Mouse (Mus musculus) hindbrain, embryonic 14.5 days (tissue): ENCODE data around the gene Eya2. TPM values are rescaled to one million over a fixed set of nuclear protein-coding genes. Genes with fewer than 3 reads are reported as not detected.

Source experiments
- ATAC-seq: fragments of 200-750 bp; cut with Nextera tagmentation; 2 replicates; pipeline ENCODE4 v1.8.0; 2017; ENCODE audit warnings: moderate number of reproducible peaks, mild to moderate bottlenecking, moderate TSS enrichment, moderate library complexity; ENCODE audit not compliant: low FRiP score
- DNase-seq: peaks from one replicate; pipeline ENCODE4 v3.0.0-alpha.2; 2015; ENCODE audit warnings: low spot score
- H3K27ac ChIP-seq: fragments of 300-500 bp; sonication (generic); 2 replicates; pipeline ENCODE4 v1.5.1; 2014; ENCODE audit warnings: mild to moderate bottlenecking, moderate library complexity
- H3K27me3 ChIP-seq: fragments of 300-500 bp; sonication (generic); 2 replicates; pipeline ENCODE4 v1.6.1; 2014; ENCODE audit warnings: mild to moderate bottlenecking, low read length, mixed read lengths; ENCODE audit not compliant: control insufficient read depth, insufficient read depth
- H3K36me3 ChIP-seq: fragments of 300-500 bp; sonication (generic); replicated peaks from 2 replicates; pipeline ENCODE4 v1.6.1; 2014; ENCODE audit not compliant: control insufficient read depth, insufficient read depth
- H3K4me1 ChIP-seq: fragments of 300-500 bp; sonication (generic); replicated peaks from 2 replicates; pipeline ENCODE4 v1.6.1; 2014; ENCODE audit warnings: antibody characterized with exemption, low read length, mixed read lengths; ENCODE audit not compliant: control insufficient read depth, insufficient read depth
- H3K4me2 ChIP-seq: fragments of 300-500 bp; sonication (generic); replicated peaks from 2 replicates; pipeline ENCODE4 v1.6.1; 2014; ENCODE audit warnings: mild to moderate bottlenecking, moderate library complexity
- H3K4me3 ChIP-seq: fragments of 300-500 bp; sonication (generic); replicated peaks from 2 replicates; pipeline ENCODE4 v1.5.1; 2014; ENCODE audit warnings: mild to moderate bottlenecking, low read length
- H3K9ac ChIP-seq: fragments of 300-500 bp; sonication (generic); 2 replicates; pipeline ENCODE4 v1.6.1; 2014
- H3K9me3 ChIP-seq: fragments of 300-500 bp; sonication (generic); 2 replicates; pipeline ENCODE4 v1.6.1; 2016; ENCODE audit warnings: low read length; ENCODE audit not compliant: control insufficient read depth
- WGBS: fragments of 180-500 bp; shearing (Covaris S2); extraction: QIAGEN DNeasy Blood & Tissue Kit; methylation state at CpG from one replicate; pipeline ENCODE4 v1.1.7; 2014; 5-methylcytosine and 5-hydroxymethylcytosine counted together
- polyA plus RNA-seq: library from polyadenylated mRNA; unstranded; fragments of >200 nt; fragmentation: Nextera tagmentation; extraction: Ambion mirVana; gene quantifications from 2 replicates; pipeline ENCODE4 v1.2.1, GENCODE M21; 2014

The Eya2 gene
- polyA plus RNA-seq, 1 experiment from 2014 or later: 10.0 TPM

DNA sequence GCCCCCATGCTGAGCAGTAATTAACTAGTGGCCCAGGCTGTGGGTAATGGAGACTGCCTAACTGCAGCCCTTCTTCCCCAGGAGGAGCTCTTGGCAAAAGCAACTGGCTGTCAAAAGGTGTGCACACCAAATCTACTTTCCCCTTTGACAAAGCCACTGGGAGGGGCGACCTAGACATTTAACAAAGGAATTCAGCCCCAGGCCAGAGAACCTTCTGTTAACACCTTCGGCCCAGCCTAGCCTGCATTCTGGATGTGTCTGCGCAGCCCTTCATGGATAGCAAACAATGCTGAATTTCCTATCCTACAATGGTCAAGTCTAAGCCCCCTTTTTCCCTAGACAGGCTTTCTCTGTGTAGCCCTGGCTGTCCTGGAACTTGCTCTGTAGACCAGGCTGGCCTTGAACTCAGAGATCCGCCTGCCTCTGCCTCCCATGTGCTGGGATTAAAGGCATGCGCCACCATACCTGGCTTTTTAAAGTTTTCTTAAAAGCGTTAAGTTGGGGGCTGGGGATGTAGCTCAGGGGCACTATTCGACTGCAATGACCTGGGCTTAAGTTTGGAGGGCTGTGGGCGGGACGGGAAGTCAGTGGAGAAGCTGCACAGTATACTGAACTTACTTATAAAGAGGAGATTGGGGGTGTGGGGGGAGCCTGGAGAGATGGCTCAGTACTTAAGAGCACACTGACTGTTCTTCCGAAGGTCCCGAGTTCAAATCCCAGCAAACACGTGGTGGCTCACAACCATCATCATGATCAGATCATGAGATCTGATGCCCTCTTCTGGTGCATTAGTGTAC is 213.5 kb downstream of the Eya2 start:
- Histone ChIP-seq H3K36me3 (peaks cover 93% of the 10 kb centered on the region), H3K4me2 (no peak overlapping the region), H3K9ac (no peak overlapping the region), H3K9me3 (no peaks in the 10 kb centered on the region), H3K4me1 (no peaks in the 10 kb centered on the region), H3K27ac (no peak overlapping the region), H3K4me3 (no peak overlapping the region), H3K27me3 (no peaks in the 10 kb centered on the region)
- ATAC-seq (no peak), DNase-seq (no peak)
- 97% methylated on average over 12 of the region's 12 CpGs for WGBS

DNA sequence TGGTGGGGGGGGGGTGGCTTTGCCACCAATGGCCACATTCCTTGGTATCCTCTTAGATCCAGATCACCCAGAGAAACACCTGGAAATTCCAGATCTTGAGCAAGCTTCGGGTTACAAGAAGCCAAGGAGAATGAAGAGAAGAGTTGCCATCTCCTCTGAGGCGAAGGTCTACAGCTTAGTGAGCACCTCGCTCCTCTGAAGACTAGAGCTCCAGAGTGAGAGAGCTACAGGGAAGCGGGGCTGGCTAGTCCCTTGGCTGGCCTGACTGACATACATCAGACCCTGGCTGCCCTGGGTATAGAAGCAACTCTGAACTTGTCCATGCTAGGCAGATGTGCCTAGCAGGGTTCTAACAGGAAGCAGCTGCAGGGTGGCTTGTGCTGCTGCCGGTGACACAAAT is 214.3 kb downstream of the Eya2 start:
- ATAC-seq (no peak), DNase-seq (no peak)
- Histone ChIP-seq H3K27me3 (no peaks in the 10 kb centered on the region), H3K27ac (no peak overlapping the region), H3K9me3 (no peaks in the 10 kb centered on the region), H3K4me2 (no peak overlapping the region), H3K9ac (no peak overlapping the region), H3K4me3 (no peak overlapping the region), H3K36me3 (peaks cover 98% of the 10 kb centered on the region), H3K4me1 (no peaks in the 10 kb centered on the region)
- 98% methylated on average over 5 of the region's 5 CpGs for WGBS

DNA sequence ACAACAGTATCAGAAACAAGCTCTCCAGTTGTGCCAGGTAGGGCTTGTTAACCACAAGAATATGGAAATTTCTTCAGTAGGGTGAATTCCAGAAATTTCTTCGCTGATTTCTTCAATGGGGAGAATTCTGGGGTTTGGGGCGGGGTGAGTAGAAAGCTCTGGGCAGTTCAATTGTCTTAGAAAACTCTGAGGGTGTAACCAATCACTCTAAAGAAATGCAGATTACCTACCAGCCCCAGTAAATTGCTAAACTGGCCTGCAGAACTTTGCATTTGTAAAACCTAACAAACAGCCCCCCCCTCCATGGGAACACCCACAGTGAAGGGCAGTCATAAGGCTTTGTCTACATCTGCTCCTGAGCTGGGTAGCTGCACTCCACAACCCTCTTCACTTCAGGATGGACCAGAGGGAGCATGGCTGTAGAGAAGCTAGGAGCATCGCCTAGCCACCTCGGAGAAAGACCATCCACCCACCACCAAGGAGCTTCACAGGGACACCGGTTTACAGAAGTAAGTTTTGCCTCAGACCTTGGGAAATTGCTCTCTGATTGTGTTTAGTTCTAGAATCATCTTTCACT is 215.2 kb downstream of the Eya2 start:
- H3K36me3 ChIP-seq: peaks cover 98% of the 10 kb centered on the region
- H3K27ac ChIP-seq: no peak overlapping the region
- DNase-seq (no peak), ATAC-seq (no peak)
- H3K27me3 ChIP-seq: no peaks in the 10 kb centered on the region
- no peak overlapping the region for H3K9ac ChIP-seq
- 70% methylated on average over 5 of the region's 5 CpGs for WGBS
- no peaks in the 10 kb centered on the region for H3K9me3 ChIP-seq
- no peak overlapping the region for H3K4me3 ChIP-seq
- no peaks in the 10 kb centered on the region for H3K4me1 ChIP-seq
- H3K4me2 ChIP-seq: no peak overlapping the region

DNA sequence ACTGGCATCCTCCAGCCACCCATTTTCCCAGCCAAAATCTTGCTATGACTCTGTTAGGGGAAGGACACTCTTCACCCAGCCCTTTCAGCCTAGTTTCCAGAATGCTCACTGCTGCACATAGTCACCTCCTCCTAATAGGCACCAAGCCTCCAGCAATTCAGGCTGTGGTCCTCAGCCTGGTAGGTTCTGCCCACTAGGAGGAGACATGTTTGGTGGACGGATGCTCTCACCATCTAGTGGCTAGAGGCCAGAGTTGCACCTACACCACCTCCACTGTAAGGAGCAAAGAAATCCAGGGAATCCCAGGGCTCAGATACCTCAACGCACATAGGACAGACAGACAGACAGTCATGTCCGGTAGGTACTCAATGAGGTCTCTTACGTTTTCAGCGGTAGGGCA is 216.7 kb downstream of the Eya2 start:
- peaks cover 98% of the 10 kb centered on the region for H3K36me3 ChIP-seq
- no peak for ATAC-seq
- no peaks in the 10 kb centered on the region; the same call in 1 of the 2 replicates for H3K4me1 ChIP-seq
- 69% methylated on average over 5 of the region's 5 CpGs for WGBS
- H3K9ac ChIP-seq: no peak overlapping the region
- no peak for DNase-seq
- no peak overlapping the region for H3K4me3 ChIP-seq
- H3K27me3 ChIP-seq: no peaks in the 10 kb centered on the region
- no peaks in the 10 kb centered on the region for H3K9me3 ChIP-seq
- H3K27ac ChIP-seq: no peak overlapping the region
- no peak overlapping the region for H3K4me2 ChIP-seq

DNA sequence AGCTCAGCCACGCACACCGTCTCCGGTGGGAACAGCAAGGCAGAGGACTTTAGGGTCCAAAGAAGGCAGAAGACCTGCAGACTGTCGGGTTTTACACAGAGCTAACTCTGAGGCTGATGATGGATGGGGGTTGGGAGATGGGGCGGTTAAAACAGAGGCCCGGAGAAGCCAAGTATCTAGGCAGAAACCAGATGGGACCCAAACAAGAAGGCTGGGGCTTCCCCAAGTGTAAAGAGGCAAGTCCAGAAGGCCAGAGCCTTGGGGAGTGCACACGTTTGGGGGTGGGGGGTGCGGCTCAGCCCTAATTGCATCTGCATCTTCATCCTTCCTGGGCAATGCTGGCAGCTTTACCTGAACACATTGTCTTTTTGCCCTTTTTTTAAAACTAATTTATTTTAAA is 218.1 kb downstream of the Eya2 start:
- Histone ChIP-seq H3K27me3 (no peaks in the 10 kb centered on the region), H3K36me3 (peaks cover 98% of the 10 kb centered on the region), H3K9me3 (no peaks in the 10 kb centered on the region), H3K4me2 (no peak overlapping the region), H3K4me3 (no peak overlapping the region), H3K9ac (no peak overlapping the region), H3K4me1 (no peaks in the 10 kb centered on the region; the same call in 1 of the 2 replicates), H3K27ac (no peak overlapping the region)
- 76% methylated on average over 8 of the region's 8 CpGs for WGBS
- ATAC-seq (no peak), DNase-seq (no peak)

DNA sequence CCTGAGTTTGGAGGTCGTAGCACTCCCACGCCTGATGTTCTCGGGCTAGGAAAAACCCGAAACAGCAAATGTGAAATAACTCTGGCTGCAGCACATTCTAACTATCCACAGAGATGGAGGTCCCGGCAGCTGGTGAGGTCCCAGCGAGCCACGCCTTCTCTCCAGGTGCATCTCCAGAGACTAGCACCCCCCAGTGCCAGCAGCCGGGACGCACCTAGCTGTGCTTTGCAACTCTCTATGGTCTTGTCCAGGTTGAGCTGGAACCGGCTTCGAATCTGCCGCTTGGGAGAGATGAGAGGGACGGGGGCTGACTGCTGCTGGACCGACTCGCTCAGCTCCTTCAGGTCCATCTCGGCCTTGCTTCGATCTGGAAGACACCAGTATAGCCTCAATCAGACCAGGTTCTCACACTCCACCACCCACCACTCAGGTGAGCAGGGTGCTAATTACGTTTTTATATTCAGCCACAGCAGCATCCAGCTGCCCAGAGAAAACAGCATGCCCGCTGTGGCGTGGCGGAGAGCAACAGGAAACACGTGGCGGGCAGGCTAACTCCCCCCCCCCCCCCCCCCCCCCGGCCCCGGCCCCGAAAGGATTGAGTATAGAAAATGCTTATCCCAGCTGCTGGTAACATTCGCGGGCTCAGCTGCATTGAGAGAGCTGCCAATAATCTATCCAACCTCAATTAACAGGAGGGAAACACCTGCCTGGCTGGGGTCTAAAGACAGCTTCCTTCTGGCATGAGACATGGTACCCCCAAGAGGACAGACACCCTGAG is 220.5 kb downstream of the Eya2 start:
- Histone ChIP-seq H3K27ac (peak overlapping the region; percentile 20; the same call in 1 of the 2 replicates), H3K4me3 (no peak overlapping the region), H3K4me2 (no peak overlapping the region), H3K36me3 (peaks cover 96% of the 10 kb centered on the region), H3K4me1 (no peaks in the 10 kb centered on the region; the same call in 1 of the 2 replicates), H3K27me3 (no peaks in the 10 kb centered on the region), H3K9me3 (no peaks in the 10 kb centered on the region), H3K9ac (no peak overlapping the region)
- no peak for ATAC-seq
- WGBS: 81% methylated on average over 26 of the region's 28 CpGs
- DNase-seq: no peak

DNA sequence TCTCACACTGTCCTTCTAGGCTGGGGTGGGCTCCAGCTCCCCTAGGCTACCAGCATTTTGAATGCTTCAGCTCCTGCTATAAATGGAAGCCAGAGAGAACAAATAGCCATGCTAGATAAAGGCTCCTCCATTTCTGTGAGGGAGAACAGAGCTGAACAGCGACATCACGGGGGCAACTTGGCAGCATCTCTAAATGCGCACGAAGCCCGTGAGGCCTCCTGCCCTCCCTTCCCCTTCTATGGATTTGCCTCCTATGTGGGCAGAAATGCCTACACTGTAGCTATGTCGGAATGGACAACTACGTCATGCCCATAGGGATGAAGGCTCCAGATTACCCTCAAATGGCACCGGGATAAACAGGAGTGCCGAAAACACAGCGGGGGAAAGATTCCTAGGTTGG is 222.6 kb downstream of the Eya2 start:
- H3K9me3 ChIP-seq: no peaks in the 10 kb centered on the region
- no peak overlapping the region for H3K4me2 ChIP-seq
- 85% methylated on average over 10 of the region's 10 CpGs for WGBS
- H3K4me3 ChIP-seq: no peak overlapping the region
- no peaks in the 10 kb centered on the region for H3K27me3 ChIP-seq
- no peak for DNase-seq
- H3K4me1 ChIP-seq: peaks cover 4% of the 10 kb centered on the region; the same call in 1 of the 2 replicates
- no peak overlapping the region for H3K9ac ChIP-seq
- ATAC-seq: no peak
- H3K27ac ChIP-seq: no peak overlapping the region
- H3K36me3 ChIP-seq: peaks cover 96% of the 10 kb centered on the region

DNA sequence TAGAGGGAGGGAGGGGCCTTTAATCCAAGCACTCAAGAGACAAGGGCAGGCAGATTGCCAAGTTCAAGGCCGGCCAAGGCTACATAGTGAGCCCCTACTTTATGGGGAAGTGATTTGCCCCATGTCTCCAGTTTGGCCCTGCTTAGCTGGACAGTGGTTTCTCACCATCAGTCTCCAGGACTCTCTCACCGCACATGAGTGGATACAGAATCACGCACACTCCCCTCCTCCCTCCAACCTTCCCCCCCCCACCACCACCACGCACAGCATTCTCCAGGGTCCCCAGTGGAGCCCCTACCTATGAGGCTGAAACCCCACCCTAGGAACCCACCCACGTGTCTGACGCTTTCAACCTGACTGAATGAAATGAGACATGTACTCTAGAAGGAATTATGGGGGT is 223.7 kb downstream of the Eya2 start:
- no peak overlapping the region for H3K4me2 ChIP-seq
- 90% methylated on average over 6 of the region's 6 CpGs for WGBS
- no peak overlapping the region for H3K9ac ChIP-seq
- ATAC-seq: no peak
- H3K4me1 ChIP-seq: peaks cover 4% of the 10 kb centered on the region; the same call in 1 of the 2 replicates
- peaks cover 97% of the 10 kb centered on the region for H3K36me3 ChIP-seq
- DNase-seq: no peak
- H3K4me3 ChIP-seq: no peak overlapping the region
- no peaks in the 10 kb centered on the region for H3K27me3 ChIP-seq
- H3K9me3 ChIP-seq: no peaks in the 10 kb centered on the region
- no peak overlapping the region for H3K27ac ChIP-seq
